Mouse (Mus musculus) liver, embryonic 12.5 days (tissue): ENCODE measurements around the gene Olfr1022. TPM values are rescaled to one million over a fixed set of nuclear protein-coding genes. Genes with fewer than 3 reads are reported as not detected.

Experiments
- ATAC-seq: fragments of 200-750 bp; cut with Nextera tagmentation; 2 replicates; pipeline ENCODE4 v1.8.0; 2017; ENCODE audit warnings: moderate number of reproducible peaks, mild to moderate bottlenecking, moderate library complexity
- H3K27ac ChIP-seq: fragments of 300-500 bp; sonication (generic); 2 replicates; pipeline ENCODE4 v1.5.1; 2016; ENCODE audit warnings: mild to moderate bottlenecking
- H3K27me3 ChIP-seq: fragments of 300-500 bp; sonication (generic); replicated peaks from 2 replicates; pipeline ENCODE4 v1.6.1; 2016; ENCODE audit warnings: mild to moderate bottlenecking, moderate library complexity
- H3K36me3 ChIP-seq: fragments of 300-500 bp; sonication (generic); 2 replicates; pipeline ENCODE4 v1.6.1; 2016; ENCODE audit warnings: mild to moderate bottlenecking, moderate library complexity
- H3K4me1 ChIP-seq: fragments of 300-500 bp; sonication (generic); 2 replicates; pipeline ENCODE4 v1.6.1; 2016
- H3K4me2 ChIP-seq: fragments of 300-500 bp; sonication (generic); 2 replicates; pipeline ENCODE4 v1.6.1; 2016; ENCODE audit warnings: mild to moderate bottlenecking, moderate library complexity
- H3K4me3 ChIP-seq: fragments of 300-500 bp; sonication (generic); 2 replicates; pipeline ENCODE4 v1.5.1; 2016; ENCODE audit warnings: mild to moderate bottlenecking, moderate library complexity
- H3K9ac ChIP-seq: fragments of 300-500 bp; sonication (generic); 2 replicates; pipeline ENCODE4 v1.6.1; 2016; ENCODE audit warnings: mild to moderate bottlenecking, moderate library complexity
- H3K9me3 ChIP-seq: fragments of 300-500 bp; sonication (generic); replicated peaks from 2 replicates; pipeline ENCODE4 v1.6.1; 2016; ENCODE audit warnings: mild to moderate bottlenecking, moderate library complexity
- WGBS: fragments of 180-500 bp; shearing (Covaris S2); methylation state at CpG from one replicate; pipeline ENCODE4 v1.1.7; 2016; ENCODE audit not compliant: insufficient replicate concordance; 5-methylcytosine and 5-hydroxymethylcytosine counted together
- polyA plus RNA-seq: library from polyadenylated mRNA; unstranded; fragments of >200 nt; fragmentation: Nextera tagmentation; extraction: Ambion mirVana; gene quantifications from 2 replicates; pipeline ENCODE4 v1.2.1, GENCODE M21; 2016

Gene Olfr1022
- not detected in 2 replicates for polyA plus RNA-seq

DNA sequence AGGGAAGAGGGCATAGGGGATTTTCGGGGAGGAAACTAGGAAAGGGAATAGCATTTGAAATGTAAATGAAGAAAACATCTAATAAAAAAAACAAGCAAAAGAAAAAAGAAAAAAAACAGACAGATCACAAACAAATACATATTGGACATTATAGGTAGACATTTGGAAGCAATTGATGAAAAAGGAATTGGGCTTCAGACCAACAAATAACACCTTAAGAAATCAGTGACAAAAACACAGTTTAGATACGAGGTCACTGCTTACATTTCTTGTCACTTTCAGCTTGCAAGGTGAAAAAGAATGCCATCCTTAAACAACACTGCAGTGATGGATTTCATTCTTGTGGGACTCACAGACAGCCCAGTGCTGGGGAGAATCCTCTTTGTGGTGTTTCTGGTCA, at the start of gene Olfr1022:
TSS of gene Olfr1022 (plus strand) at position 301 of the 400 bp plus-strand sequence.
- Histone ChIP-seq H3K27me3 (no peaks in the 10 kb centered on the region), H3K4me1 (no peaks in the 10 kb centered on the region), H3K4me3 (no peak within 1 kb of the TSS), H3K27ac (no peak within 1 kb of the TSS), H3K9ac (no peak within 1 kb of the TSS), H3K36me3 (no peaks in the 10 kb centered on the region), H3K9me3 (no peaks in the 10 kb centered on the region), H3K4me2 (no peak within 1 kb of the TSS)
- no peak for ATAC-seq
- 41% methylated on average over 2 of the region's 2 CpGs for WGBS

DNA sequence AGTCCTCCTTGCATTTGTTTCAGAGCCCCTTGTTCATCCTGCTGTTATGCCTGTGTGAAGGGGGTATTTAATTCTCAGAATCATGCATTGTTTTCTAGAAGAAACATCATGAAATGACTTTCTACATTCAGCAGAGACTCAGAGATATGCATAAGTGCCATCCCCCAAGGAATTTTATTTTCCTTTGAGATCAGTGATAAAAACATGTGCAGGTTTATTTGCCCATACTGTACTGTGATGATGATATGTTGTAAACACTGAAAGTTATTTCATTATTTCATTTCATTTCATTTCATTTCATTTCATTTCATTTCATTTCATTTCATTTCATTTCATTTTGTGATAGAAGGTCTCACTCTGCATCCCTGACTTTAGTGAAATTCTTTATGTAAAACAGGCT, 23.0 kb upstream of the Olfr1022 start, which contains the start of gene Olfr1019:
TSS of gene Olfr1019 (minus strand) at position 101 of the 400 bp plus-strand sequence.
- no peak within 1 kb of the TSS for H3K4me2 ChIP-seq
- no peaks in the 10 kb centered on the region for H3K36me3 ChIP-seq
- no peak within 1 kb of the TSS for H3K4me3 ChIP-seq
- no peak for ATAC-seq
- H3K27ac ChIP-seq: no peak within 1 kb of the TSS
- no peaks in the 10 kb centered on the region for H3K9me3 ChIP-seq
- H3K27me3 ChIP-seq: no peaks in the 10 kb centered on the region
- no peaks in the 10 kb centered on the region for H3K4me1 ChIP-seq
- H3K9ac ChIP-seq: no peak within 1 kb of the TSS

DNA sequence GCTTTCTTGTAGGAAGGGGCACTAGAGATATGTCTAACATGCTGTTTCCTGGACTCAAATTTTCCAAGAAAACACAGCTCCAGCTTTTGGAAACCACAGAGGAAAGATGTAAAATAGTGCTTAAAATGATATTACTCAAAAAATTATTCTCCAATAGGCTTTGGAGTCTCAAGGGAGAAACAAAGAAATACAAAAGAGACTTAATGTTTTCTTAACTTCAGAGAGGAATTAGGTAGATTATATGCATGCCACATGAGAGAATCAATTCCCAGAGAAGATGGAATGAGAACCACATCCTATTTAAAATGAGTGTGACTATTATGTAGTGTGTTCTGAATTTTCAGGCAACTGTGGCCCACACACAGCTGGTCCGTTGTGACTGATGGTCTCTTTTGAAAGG, 21.7 kb upstream of the Olfr1022 start, which contains the start of gene Olfr1020:
TSS of gene Olfr1020 (plus strand) at position 301 of the 400 bp plus-strand sequence.
- H3K4me2 ChIP-seq: no peak within 1 kb of the TSS
- no peak for ATAC-seq
- H3K9me3 ChIP-seq: no peaks in the 10 kb centered on the region
- no peak within 1 kb of the TSS for H3K9ac ChIP-seq
- H3K4me3 ChIP-seq: no peak within 1 kb of the TSS
- 59% methylated on average over 1 of the region's 1 CpGs for WGBS
- no peak within 1 kb of the TSS for H3K27ac ChIP-seq
- no peaks in the 10 kb centered on the region for H3K4me1 ChIP-seq
- H3K27me3 ChIP-seq: no peaks in the 10 kb centered on the region
- H3K36me3 ChIP-seq: no peaks in the 10 kb centered on the region

DNA sequence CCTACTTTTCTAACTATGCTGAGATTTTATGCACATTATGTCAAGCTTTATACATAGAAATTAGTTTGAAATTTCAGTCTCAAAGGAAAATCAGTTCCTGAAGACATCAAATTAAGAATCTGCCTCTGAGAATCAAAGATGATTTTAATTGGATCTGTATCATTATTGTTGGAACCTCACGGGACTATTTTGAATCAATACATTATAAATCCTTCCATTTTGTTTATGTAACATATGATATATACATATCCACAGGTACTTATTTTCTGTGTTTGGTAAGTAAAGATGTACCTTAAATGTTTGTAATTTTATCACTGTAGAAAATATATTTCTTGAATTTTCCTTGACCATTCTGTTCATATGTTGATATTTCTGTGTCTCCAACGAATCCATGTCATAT, 16.9 kb downstream of the Olfr1022 start, which contains the start of gene Olfr1023:
TSS of gene Olfr1023 (plus strand) at position 301 of the 400 bp plus-strand sequence.
- no peaks in the 10 kb centered on the region for H3K9me3 ChIP-seq
- no peak within 1 kb of the TSS for H3K4me3 ChIP-seq

DNA sequence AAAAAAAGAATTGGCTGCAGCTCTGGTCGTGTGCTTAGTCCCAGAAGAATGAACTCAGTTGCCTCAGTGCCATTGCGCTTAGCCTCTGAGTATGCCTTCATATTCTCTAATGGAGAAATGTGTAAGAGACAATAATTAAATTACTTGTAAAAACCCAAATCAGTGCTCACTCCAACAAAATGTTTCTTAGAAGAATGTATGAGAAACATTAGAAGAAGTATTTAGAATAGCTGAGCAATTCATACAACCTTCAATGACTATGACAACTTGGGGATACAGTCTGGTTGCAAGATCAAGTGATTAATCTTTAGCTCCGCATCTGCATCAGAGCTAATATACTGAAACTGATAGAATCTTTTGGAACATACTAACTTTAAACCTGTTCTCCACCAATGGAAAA, 36.6 kb downstream of the Olfr1022 start, which contains the start of gene Olfr1024:
TSS of gene Olfr1024 (minus strand) at position 101 of the 400 bp plus-strand sequence.
- H3K9me3 ChIP-seq: no peaks in the 10 kb centered on the region
- H3K9ac ChIP-seq: no peak within 1 kb of the TSS
- no peak within 1 kb of the TSS for H3K27ac ChIP-seq
- H3K36me3 ChIP-seq: no peaks in the 10 kb centered on the region
- H3K4me1 ChIP-seq: no peaks in the 10 kb centered on the region
- no peak within 1 kb of the TSS for H3K4me2 ChIP-seq
- 69% methylated on average over 3 of the region's 3 CpGs for WGBS
- ATAC-seq: no peak
- H3K27me3 ChIP-seq: no peaks in the 10 kb centered on the region
- no peak within 1 kb of the TSS for H3K4me3 ChIP-seq

More for the DNA sequence above, 16.9 kb downstream of the Olfr1022 start, which contains the start of gene Olfr1023:
- WGBS: 41% methylated on average over 2 of the region's 2 CpGs
- H3K9ac ChIP-seq: no peak within 1 kb of the TSS
- H3K4me1 ChIP-seq: no peaks in the 10 kb centered on the region
- H3K36me3 ChIP-seq: no peaks in the 10 kb centered on the region
- H3K27ac ChIP-seq: no peak within 1 kb of the TSS
- H3K4me2 ChIP-seq: no peak within 1 kb of the TSS
- no peak for ATAC-seq
- H3K27me3 ChIP-seq: no peaks in the 10 kb centered on the region

DNA sequence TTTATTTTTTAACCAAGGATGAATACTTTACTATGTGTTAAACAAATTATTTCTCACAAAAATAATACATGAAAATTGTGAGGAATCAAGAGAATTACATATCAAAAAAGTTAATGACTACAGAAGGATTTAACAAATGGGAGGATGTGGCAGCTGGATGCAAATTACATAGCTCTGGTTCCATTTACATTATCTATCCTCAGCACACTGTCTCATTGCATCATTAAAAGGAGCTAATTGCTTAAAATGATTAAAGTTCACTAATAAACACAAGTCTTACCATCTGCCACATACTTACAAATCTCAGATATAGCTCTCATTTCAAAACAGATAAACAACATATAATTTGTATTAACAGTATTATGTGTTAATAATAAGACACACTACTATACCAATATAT, 44.8 kb downstream of the Olfr1022 start:
- H3K4me3 ChIP-seq: no peak overlapping the region
- no peak overlapping the region for H3K4me2 ChIP-seq
- no peaks in the 10 kb centered on the region for H3K4me1 ChIP-seq
- no peaks in the 10 kb centered on the region for H3K9me3 ChIP-seq
- ATAC-seq: no peak
- H3K9ac ChIP-seq: no peak overlapping the region
- no peaks in the 10 kb centered on the region for H3K27me3 ChIP-seq
- no peaks in the 10 kb centered on the region for H3K36me3 ChIP-seq
- H3K27ac ChIP-seq: no peak overlapping the region

DNA sequence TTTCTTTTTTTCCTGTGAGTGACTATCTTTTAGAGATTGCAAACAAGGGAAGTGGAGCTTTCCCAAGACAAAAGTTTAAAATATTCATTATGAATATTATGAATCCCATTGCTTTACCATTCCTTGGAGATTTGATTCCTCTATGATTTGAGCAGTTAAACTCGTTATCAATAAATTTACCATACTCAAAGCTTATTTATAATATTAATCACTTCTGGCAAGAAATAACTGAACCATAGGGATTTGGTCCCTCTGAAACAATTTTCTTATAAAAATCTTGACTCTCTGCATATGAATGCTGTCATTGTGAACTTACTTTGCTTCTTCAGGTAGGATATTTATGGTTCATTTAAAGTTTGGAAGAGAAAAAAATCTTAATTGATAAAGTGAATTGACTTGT, 46.5 kb downstream of the Olfr1022 start, which contains the start of gene Olfr1025-ps1:
TSS of gene Olfr1025-ps1 (plus strand) at position 301 of the 400 bp plus-strand sequence.
- no peaks in the 10 kb centered on the region for H3K27me3 ChIP-seq
- no peak within 1 kb of the TSS for H3K27ac ChIP-seq
- H3K9ac ChIP-seq: no peak within 1 kb of the TSS
- no peak within 1 kb of the TSS for H3K4me3 ChIP-seq
- no peaks in the 10 kb centered on the region for H3K4me1 ChIP-seq
- WGBS: 21% methylated on average over 1 of the region's 1 CpGs
- ATAC-seq: no peak
- no peaks in the 10 kb centered on the region for H3K36me3 ChIP-seq
- H3K4me2 ChIP-seq: no peak within 1 kb of the TSS
- no peaks in the 10 kb centered on the region for H3K9me3 ChIP-seq

Other genes with a start within 250 kb of the Olfr1022 start
- not detected in 2 replicates for gene Olfr1002, start 217.9 kb upstream of the Olfr1022 start, polyA plus RNA-seq
- not detected in 2 replicates for gene Olfr154, start 204.1 kb upstream of the Olfr1022 start, polyA plus RNA-seq
- not detected in 2 replicates for gene Olfr1006, start 189.8 kb upstream of the Olfr1022 start, polyA plus RNA-seq
- gene Olfr1008, start 179.2 kb upstream of the Olfr1022 start, polyA plus RNA-seq: not detected in 2 replicates
- not detected in 2 replicates for gene Olfr1009, start 153.2 kb upstream of the Olfr1022 start, polyA plus RNA-seq
- not detected in 2 replicates for gene Olfr1012, start 105.8 kb upstream of the Olfr1022 start, polyA plus RNA-seq
- not detected in 2 replicates for gene Olfr1013, start 101.5 kb upstream of the Olfr1022 start, polyA plus RNA-seq
- gene Olfr1014, start 95.9 kb upstream of the Olfr1022 start, polyA plus RNA-seq: not detected in 2 replicates
- gene Olfr1015, start 86.6 kb upstream of the Olfr1022 start, polyA plus RNA-seq: not detected in 2 replicates
- not detected in 2 replicates for gene Olfr1016, start 66.0 kb upstream of the Olfr1022 start, polyA plus RNA-seq
- not detected in 2 replicates for gene Olfr1018, start 50.1 kb upstream of the Olfr1022 start, polyA plus RNA-seq
- gene Olfr1019, start 23.1 kb upstream of the Olfr1022 start, polyA plus RNA-seq: not detected in 2 replicates
- gene Olfr1020, start 21.6 kb upstream of the Olfr1022 start, polyA plus RNA-seq: not detected in 2 replicates
- gene Olfr1023, start 17.0 kb downstream of the Olfr1022 start, polyA plus RNA-seq: not detected in 2 replicates
- not detected in 2 replicates for gene Olfr1024, start 36.5 kb downstream of the Olfr1022 start, polyA plus RNA-seq
- gene Olfr1025-ps1, start 46.6 kb downstream of the Olfr1022 start, polyA plus RNA-seq: not detected in 2 replicates
- not detected in 2 replicates for gene Olfr1026, start 53.0 kb downstream of the Olfr1022 start, polyA plus RNA-seq
- gene Olfr1028, start 81.8 kb downstream of the Olfr1022 start, polyA plus RNA-seq: not detected in 2 replicates
- not detected in 2 replicates for gene Olfr1029, start 105.3 kb downstream of the Olfr1022 start, polyA plus RNA-seq
- not detected in 2 replicates for gene Olfr1030, start 110.7 kb downstream of the Olfr1022 start, polyA plus RNA-seq
- gene Olfr1031, start 121.7 kb downstream of the Olfr1022 start, polyA plus RNA-seq: not detected in 2 replicates
- not detected in 2 replicates for gene Olfr1032, start 136.9 kb downstream of the Olfr1022 start, polyA plus RNA-seq
- 0.07 and 0.51 TPM in 2 replicates for gene Olfr1033, start 152.0 kb downstream of the Olfr1022 start, polyA plus RNA-seq
- not detected in 2 replicates for gene Olfr1034, start 177.3 kb downstream of the Olfr1022 start, polyA plus RNA-seq
- not detected in 2 replicates for gene Olfr1036, start 205.4 kb downstream of the Olfr1022 start, polyA plus RNA-seq
- gene Olfr1037, start 218.8 kb downstream of the Olfr1022 start, polyA plus RNA-seq: not detected in 2 replicates